Comparison of ENCODE assay signal across 17 mouse cellular contexts in the genomic region with DNA sequence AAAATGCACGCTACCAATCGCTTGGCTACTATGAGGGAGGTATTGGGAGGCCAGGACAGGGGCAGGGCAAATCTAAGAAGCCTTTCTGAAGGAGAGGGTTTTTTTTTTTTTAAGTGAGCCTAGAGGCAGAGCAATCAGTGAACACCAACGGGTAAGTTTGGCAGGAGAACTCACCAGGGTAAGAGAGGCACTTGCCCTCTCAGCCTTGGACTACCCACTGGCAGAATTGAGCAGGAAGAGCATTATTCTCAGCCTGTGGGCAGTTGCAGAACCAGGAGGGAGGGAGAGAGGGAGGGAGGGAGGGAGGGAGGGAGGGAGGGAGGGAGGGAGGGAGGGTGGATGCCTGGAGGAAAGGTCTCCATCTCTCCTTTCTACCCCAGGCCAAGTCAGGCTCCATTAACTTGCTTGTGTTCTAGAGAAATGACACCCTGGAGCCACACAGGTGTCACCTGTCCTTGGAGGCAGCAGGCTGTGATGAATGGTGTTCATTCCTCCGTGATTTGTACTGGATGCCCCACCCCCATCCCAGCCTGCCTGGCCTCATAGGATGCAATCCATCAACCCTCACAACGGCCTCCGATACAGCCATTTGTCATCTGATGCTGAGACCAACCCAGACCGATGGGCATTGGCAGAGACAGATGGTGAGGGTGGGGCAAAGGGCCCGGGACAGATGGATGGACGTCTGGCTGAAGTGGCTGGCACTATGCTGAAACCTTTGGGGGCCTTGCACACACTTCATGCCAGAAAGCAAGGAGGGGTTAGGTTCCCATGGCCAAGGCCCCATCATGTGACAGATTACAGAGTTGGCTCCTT. TPM values are rescaled to one million over a fixed set of nuclear protein-coding genes. Genes with fewer than 3 reads are reported as not detected.
DNase-seq lines count a peak whose midpoint lies in the region; ATAC-seq lines count a peak whose summit lies in the region.
"Had no signal": no experiment of that assay in that cellular context is flagged by ENCODE, and none has a peak within 500 bp of the region (broad histone marks: within the 10 kb centered on the region; RNA-seq: fewer than 3 reads in every experiment).

No protein-coding gene starts in this region.

- H3K9me3 ChIP-seq in hindbrain, embryonic 16.5 days (ENCODE audit: control insufficient read depth, low read length) = no peaks in the 10 kb centered on the region
- H3K9me3 ChIP-seq: heart, embryonic 12.5 days; liver, embryonic 15.5 days had no signal

- no peak overlapping the region; the same call in 1 of the 2 replicates for H3K27ac ChIP-seq in hindbrain, embryonic 16.5 days (ENCODE audit: low read depth, low read length)
- H3K27ac ChIP-seq: liver, embryonic 15.5 days; macrophage had no signal

- WGBS in hindbrain, embryonic 16.5 days = 24% methylated on average over 9 of the region's 9 CpGs

- no peak overlapping the region for H3K4me3 ChIP-seq in hindbrain, embryonic 16.5 days (ENCODE audit: low read length)
- H3K4me3 ChIP-seq: heart, embryonic 12.5 days; liver, embryonic 15.5 days had no signal

- H3K4me2 ChIP-seq in hindbrain, embryonic 16.5 days (ENCODE audit: low read length) = no peak overlapping the region
- H3K4me2 ChIP-seq: heart, embryonic 12.5 days; liver, embryonic 15.5 days had no signal

- DNase-seq in MN1 (ENCODE audit: low spot score) = peak; percentile 54
- DNase-seq in brain, adult 2 months (ENCODE audit: low read depth, low spot score) = peak; percentile 99
- DNase-seq in cerebellum, postnatal 25 days = peak; percentile 95 to 96
- DNase-seq in urinary bladder, adult 18-20 months (ENCODE audit: low spot score in 2 of 2) = no peak
- no peak for DNase-seq in gastrocnemius, adult 18-20 months (ENCODE audit: low spot score)
- DNase-seq: gastrocnemius, postnatal 10 days; thymus, postnatal 14 days had no signal

- peak; percentile 59 for ATAC-seq in hindbrain, embryonic 16.5 days
- ATAC-seq in megakaryocyte-erythroid progenitor cell, adult 5-6 weeks (replicated peaks; ENCODE audit: low FRiP score, low TSS enrichment, poor library complexity, severe bottlenecking) = no peak

- no peaks in the 10 kb centered on the region for H3K27me3 ChIP-seq in hindbrain, embryonic 16.5 days (replicated peaks; ENCODE audit: control insufficient read depth, insufficient read depth, low read length)

- H3K4me1 ChIP-seq in hindbrain, embryonic 16.5 days (ENCODE audit: control insufficient read depth, insufficient read depth, low read depth, low read length) = peaks cover 14% of the 10 kb centered on the region; the same call in 1 of the 2 replicates
- H3K4me1 ChIP-seq: liver, embryonic 15.5 days had no signal

- H3K36me3 ChIP-seq in hindbrain, embryonic 16.5 days (ENCODE audit: control insufficient read depth, insufficient read depth, low read length) = no peaks in the 10 kb centered on the region
- H3K36me3 ChIP-seq: heart, embryonic 12.5 days; liver, embryonic 15.5 days had no signal

- no peak overlapping the region for H3K9ac ChIP-seq in hindbrain, embryonic 16.5 days (ENCODE audit: low read depth, low read length)
- H3K9ac ChIP-seq: heart, embryonic 12.5 days; liver, embryonic 15.5 days had no signal

RNA-seq across cellular contexts. Expression of gene Crhr1, which starts 22.4 kb away (rescaled TPM):
- 9.0 and 10.2 TPM in 2 replicates for polyA plus RNA-seq in hindbrain, embryonic 16.5 days (2015; fragmentation: Nextera tagmentation; extraction: Ambion mirVana)
- total RNA-seq in megakaryocyte-erythroid progenitor cell, adult 5-6 weeks (2014; fragmentation: Nextera tagmentation) = not detected in 2 replicates
- not detected in 2 replicates for total RNA-seq in megakaryocyte-erythroid progenitor cell, adult 5-6 weeks (2017)
- not detected for total RNA-seq in gastrocnemius, adult 18-20 months (2021)
- total RNA-seq: CH12.LX had no signal
- polyA plus RNA-seq: heart, embryonic 12.5 days; large intestine, adult 2 months; liver, embryonic 15.5 days; macrophage had no signal

RNA-seq across cellular contexts. Expression of gene Sppl2c, which starts 31.1 kb away (rescaled TPM):
- not detected in 2 replicates for polyA plus RNA-seq in hindbrain, embryonic 16.5 days (2015; fragmentation: Nextera tagmentation; extraction: Ambion mirVana)
- total RNA-seq in megakaryocyte-erythroid progenitor cell, adult 5-6 weeks (2014; fragmentation: Nextera tagmentation) = not detected in 2 replicates
- total RNA-seq in megakaryocyte-erythroid progenitor cell, adult 5-6 weeks (2017) = not detected in 2 replicates
- not detected for total RNA-seq in gastrocnemius, adult 18-20 months (2021)
- total RNA-seq: CH12.LX; gastrocnemius, postnatal 10 days; left cerebral cortex, postnatal 14 days had no signal
- polyA plus RNA-seq: embryonic facial prominence, embryonic 11.5 days; forebrain, embryonic 11.5 days; heart, embryonic 12.5 days; liver, embryonic 15.5 days; macrophage had no signal

Comparison
In these comparisons a context has a peak if more than half of its experiments do, and no peak if none do; other contexts are left out.
1. DNase-seq: peak in MN1 (single experiment), brain, adult 2 months (single experiment) and cerebellum, postnatal 25 days (2 of 2); none in urinary bladder, adult 18-20 months (0 of 2) and gastrocnemius, adult 18-20 months (single experiment).